Mouse (Mus musculus): ENCODE data around the gene Magohb. TPM values are rescaled to one million over a fixed set of nuclear protein-coding genes. Genes with fewer than 3 reads are reported as not detected.

Gene Magohb
- 53.1 and 57.1 TPM in 2 replicates for polyA plus RNA-seq (2016; fragmentation: Nextera tagmentation; extraction: Ambion mirVana)

GRCm38 (mm10) chr6:131292991-131293788, at the start of gene Magohb:
Gene Magohb (minus strand): TSS chr6:131293244.
- Histone ChIP-seq H3K36me3 (peaks cover 1% of the 10 kb centered on the region; the same call in 1 of the 2 replicates), H3K27ac (no peak within 1 kb of the TSS)

DNA sequence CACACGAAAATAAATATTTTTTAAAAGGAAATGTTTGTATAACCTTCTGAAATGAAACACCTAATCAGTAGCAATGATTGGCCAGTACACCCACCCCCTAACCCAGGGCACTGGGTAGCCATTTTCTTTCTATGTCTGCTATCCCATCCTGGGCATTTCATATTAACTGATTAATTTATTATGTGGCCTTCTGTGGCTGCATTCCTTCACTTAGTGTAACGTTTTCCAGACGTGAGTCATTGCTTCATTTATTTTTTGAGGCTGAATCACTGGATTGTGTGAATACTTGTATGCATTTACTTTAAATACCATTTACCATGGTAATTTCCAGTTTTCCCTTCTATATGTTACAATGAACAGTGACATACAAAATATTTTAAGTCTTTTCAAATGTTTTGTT, 47.0 kb upstream of the Magohb start:
- H3K27me3 ChIP-seq (replicated peaks) = no peaks in the 10 kb centered on the region
- 0 out of 2 replicates have a peak, but pooled peaks cover 4% of the 10 kb centered on the region for H3K9me3 ChIP-seq
- 71% methylated on average over 3 of the region's 3 CpGs for WGBS
- no peaks in the 10 kb centered on the region for H3K4me1 ChIP-seq
- ATAC-seq (ENCODE audit: low FRiP score, low read depth) = no peak
- no peak overlapping the region for H3K4me3 ChIP-seq
- no peaks in the 10 kb centered on the region for H3K36me3 ChIP-seq
- no peak overlapping the region for H3K27ac ChIP-seq
- H3K9ac ChIP-seq = no peak overlapping the region
- no peak overlapping the region for H3K4me2 ChIP-seq (replicated peaks)

More at GRCm38 (mm10) chr6:131292991-131293788, at the start of gene Magohb:
- Histone ChIP-seq H3K4me3 (peak within 1 kb of the TSS; percentile 69), H3K27me3 (replicated peaks) (no peaks in the 10 kb centered on the region), H3K4me2 (replicated peaks) (peak within 1 kb of the TSS; percentile 64), H3K4me1 (peaks cover 9% of the 10 kb centered on the region), H3K9ac (peak within 1 kb of the TSS; percentile 66), H3K9me3 (no peaks in the 10 kb centered on the region)
- 2% methylated on average over 51 of the region's 51 CpGs for WGBS
- ATAC-seq (ENCODE audit: low FRiP score, low read depth) = peak; percentile 90

DNA sequence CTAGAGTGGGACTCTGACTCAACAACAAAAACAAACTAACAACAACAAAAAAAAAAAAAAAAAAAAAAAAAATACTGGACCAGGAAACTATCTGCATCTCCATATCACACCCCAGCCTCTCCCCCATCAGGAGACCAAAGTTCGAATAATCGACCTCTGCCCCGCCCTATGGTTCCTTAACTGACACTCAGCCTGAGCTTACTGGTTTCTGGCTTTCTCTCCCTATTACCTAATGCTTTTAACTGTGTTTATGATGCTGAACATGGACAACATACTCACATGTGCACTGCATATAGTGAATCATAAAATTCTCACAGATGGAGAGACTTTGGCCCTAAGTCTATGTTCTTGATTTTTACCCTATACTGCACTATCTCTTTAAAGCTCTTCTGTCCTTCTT, 46.3 kb upstream of the Magohb start:
- ATAC-seq (ENCODE audit: low FRiP score, low read depth) = no peak
- no peaks in the 10 kb centered on the region for H3K4me1 ChIP-seq
- no peaks in the 10 kb centered on the region for H3K36me3 ChIP-seq
- H3K4me3 ChIP-seq = no peak overlapping the region
- no peaks in the 10 kb centered on the region for H3K27me3 ChIP-seq (replicated peaks)
- H3K27ac ChIP-seq = no peak overlapping the region
- no peak overlapping the region for H3K9ac ChIP-seq
- 0 out of 2 replicates have a peak, but pooled peaks cover 4% of the 10 kb centered on the region for H3K9me3 ChIP-seq
- H3K4me2 ChIP-seq (replicated peaks) = no peak overlapping the region
- 79% methylated on average over 3 of the region's 3 CpGs for WGBS

DNA sequence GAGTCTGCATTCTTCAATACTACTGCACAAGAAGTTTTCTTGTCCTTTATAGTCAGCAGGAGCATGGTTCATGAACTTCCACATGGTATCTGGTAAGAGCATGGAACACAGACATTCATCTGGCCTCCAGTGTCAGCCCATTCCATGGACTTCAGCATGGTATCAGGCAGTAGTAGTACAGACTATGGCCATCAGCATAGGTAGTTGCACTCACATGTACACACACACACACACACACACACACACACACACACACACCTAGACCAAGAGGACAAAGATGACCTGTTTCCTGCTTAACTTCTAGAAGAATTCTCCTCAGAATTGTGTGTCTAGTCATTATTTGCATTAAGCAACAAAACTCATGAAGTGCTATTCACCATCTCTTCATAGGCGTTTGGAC, 45.7 kb upstream of the Magohb start:
- WGBS = 82% methylated on average over 1 of the region's 1 CpGs
- H3K4me3 ChIP-seq = no peak overlapping the region
- no peaks in the 10 kb centered on the region for H3K36me3 ChIP-seq
- H3K4me1 ChIP-seq = no peaks in the 10 kb centered on the region
- H3K4me2 ChIP-seq (replicated peaks) = no peak overlapping the region
- ATAC-seq (ENCODE audit: low FRiP score, low read depth) = no peak
- 0 out of 2 replicates have a peak, but pooled peaks cover 4% of the 10 kb centered on the region for H3K9me3 ChIP-seq
- no peaks in the 10 kb centered on the region for H3K27me3 ChIP-seq (replicated peaks)
- no peak overlapping the region for H3K9ac ChIP-seq
- H3K27ac ChIP-seq = no peak overlapping the region

GRCm38 (mm10) chr6:131327076-131327475, 34.0 kb upstream of the Magohb start:
- Histone ChIP-seq H3K27me3 (replicated peaks) (no peaks in the 10 kb centered on the region), H3K4me3 (no peak overlapping the region), H3K27ac (no peak overlapping the region), H3K9me3 (no peaks in the 10 kb centered on the region), H3K9ac (no peak overlapping the region), H3K36me3 (no peaks in the 10 kb centered on the region), H3K4me2 (replicated peaks) (no peak overlapping the region), H3K4me1 (no peaks in the 10 kb centered on the region)
- no peak for ATAC-seq (ENCODE audit: low FRiP score, low read depth)
- WGBS = 83% methylated on average over 2 of the region's 2 CpGs

DNA sequence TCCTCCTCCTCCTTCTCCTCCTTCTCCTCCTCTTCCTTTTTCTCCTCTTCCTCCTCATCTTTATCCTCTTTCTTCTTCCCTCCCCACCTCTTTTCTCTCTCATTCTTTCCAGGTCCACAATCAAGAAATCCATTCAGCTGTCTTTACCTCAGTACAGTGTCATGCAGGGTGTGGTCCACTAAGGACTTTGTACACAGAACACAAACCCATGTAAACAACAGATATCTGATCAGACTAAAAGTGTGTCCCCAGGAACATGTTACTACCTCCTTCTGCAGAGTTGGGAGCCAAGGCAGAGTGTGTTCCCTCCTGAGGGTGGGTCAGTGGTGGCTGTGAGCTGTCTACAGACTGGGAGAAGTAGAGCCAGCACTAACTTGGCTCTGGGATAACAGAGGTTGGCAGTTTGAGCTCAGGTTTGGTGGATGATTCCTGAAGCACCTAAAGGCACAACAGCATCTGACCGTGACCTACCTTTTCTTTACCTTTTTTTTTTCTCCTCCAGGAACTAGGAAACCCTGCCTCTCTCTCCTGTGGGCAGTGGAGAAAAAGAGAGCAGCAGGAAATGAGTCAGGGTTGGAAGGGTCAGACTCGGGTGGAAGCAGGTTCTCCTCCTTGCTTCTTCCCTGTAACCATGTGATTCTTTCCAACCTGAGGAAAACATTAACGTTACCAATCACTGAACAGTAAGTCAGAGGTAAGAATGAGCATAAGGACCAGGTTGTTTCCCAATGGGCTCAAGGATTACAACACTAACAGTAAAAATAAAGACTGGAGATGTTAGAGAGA, 29.0 kb upstream of the Magohb start:
- 75% methylated on average over 3 of the region's 3 CpGs for WGBS
- Histone ChIP-seq H3K36me3 (no peaks in the 10 kb centered on the region), H3K4me1 (no peaks in the 10 kb centered on the region), H3K9ac (no peak overlapping the region), H3K4me2 (replicated peaks) (no peak overlapping the region), H3K4me3 (no peak overlapping the region), H3K9me3 (no peaks in the 10 kb centered on the region), H3K27me3 (replicated peaks) (no peaks in the 10 kb centered on the region), H3K27ac (no peak overlapping the region)
- no peak for ATAC-seq (ENCODE audit: low FRiP score, low read depth)

DNA sequence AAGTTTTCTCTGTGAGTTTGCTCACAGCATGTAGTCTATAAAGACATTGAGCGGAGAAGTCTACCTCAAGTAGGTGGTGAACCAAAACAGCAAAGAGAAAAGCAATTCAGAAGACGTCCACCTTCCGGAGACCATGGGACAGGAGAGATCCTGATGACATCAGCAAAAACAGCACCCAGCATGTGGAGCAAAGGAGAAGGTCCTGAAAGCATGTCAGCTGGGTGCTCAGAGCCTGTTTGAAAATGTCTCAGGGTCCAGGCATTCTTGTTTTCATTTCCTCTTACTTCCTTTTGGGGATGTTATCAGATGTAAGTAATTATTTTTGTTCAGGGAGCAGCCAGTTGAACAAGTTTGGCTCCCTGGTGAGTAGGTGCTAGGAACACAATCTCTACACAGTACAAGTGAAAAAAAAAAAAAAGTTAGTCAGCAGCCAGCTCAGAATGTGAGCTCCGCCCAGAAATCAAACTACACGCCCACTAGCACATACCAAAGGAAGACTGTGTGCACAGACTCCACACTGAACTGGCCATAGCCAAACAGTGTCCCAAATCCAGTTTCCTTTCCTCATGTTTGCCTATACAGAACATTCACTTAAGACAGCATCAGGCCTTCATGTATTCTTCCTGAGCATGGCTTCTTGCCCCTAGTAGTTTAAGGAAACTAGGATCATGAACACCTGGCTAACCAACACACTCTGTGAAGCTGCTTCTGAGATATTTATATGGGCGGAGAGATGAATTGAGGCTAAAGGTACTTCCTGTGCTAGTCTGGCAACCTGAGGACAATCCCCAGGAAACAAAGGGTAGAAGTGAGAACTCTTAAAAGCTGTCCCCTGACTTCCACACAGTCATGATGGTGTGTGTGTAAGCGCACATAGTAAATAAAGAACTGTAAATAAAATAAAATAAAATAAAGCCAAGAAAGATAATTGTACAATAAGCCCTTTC, 23.4 kb upstream of the Magohb start:
- Histone ChIP-seq H3K27me3 (replicated peaks) (no peaks in the 10 kb centered on the region), H3K4me1 (no peaks in the 10 kb centered on the region), H3K9ac (no peak overlapping the region), H3K27ac (no peak overlapping the region), H3K9me3 (no peaks in the 10 kb centered on the region), H3K36me3 (no peaks in the 10 kb centered on the region), H3K4me2 (replicated peaks) (no peak overlapping the region), H3K4me3 (no peak overlapping the region)
- no peak for ATAC-seq (ENCODE audit: low FRiP score, low read depth)
- 80% methylated on average over 7 of the region's 7 CpGs for whole genome bisulfite sequencing

DNA sequence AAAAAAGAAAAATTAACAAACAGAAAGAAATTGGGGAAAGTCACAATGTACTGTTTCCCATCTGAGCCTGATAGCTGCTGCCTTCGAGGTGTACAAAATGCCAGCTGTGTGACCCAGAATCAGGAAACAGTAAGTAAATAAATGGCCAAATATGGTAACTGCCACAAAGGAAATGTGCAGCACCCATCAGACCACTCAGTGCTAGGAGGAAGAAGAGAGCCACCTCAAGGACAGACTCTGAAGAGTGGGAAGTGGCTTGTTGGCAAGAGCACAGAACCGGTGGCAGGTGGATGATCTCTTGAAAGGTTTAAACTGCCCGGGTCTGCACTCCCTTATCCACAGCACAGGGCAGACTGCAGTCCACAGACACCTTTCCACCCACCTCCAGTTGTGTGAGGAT, 15.0 kb upstream of the Magohb start:
- WGBS = 74% methylated on average over 3 of the region's 3 CpGs
- Histone ChIP-seq H3K9ac (no peak overlapping the region), H3K4me2 (replicated peaks) (no peak overlapping the region), H3K36me3 (no peaks in the 10 kb centered on the region), H3K4me1 (no peaks in the 10 kb centered on the region), H3K27ac (no peak overlapping the region), H3K27me3 (replicated peaks) (no peaks in the 10 kb centered on the region), H3K9me3 (no peaks in the 10 kb centered on the region), H3K4me3 (no peak overlapping the region)
- ATAC-seq (ENCODE audit: low FRiP score, low read depth) = no peak

DNA sequence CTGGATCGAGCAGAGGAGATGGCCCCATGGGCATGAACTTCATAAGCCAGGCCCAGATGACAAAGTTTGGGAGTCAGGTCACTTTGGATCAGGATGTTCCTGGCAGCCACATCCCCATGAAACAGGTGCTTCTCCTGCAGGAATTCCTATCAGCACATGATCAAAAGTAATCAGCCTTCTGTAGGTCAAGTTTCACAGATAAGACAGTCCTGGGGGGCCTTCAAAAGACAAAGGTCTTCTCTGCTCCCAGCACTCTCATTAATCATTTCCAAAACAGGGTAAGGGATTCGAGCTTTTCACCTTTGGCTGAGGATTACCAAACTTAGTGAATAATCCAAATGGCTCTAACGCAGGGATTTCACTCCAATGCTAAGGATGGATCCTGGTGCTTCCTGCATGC, 11.7 kb upstream of the Magohb start:
- Histone ChIP-seq H3K4me2 (replicated peaks) (no peak overlapping the region), H3K27ac (no peak overlapping the region), H3K4me3 (no peak overlapping the region), H3K9me3 (no peaks in the 10 kb centered on the region), H3K4me1 (no peaks in the 10 kb centered on the region), H3K27me3 (replicated peaks) (no peaks in the 10 kb centered on the region), H3K9ac (no peak overlapping the region), H3K36me3 (no peaks in the 10 kb centered on the region)
- ATAC-seq (ENCODE audit: low FRiP score, low read depth) = no peak
- 66% methylated on average over 3 of the region's 3 CpGs for WGBS

DNA sequence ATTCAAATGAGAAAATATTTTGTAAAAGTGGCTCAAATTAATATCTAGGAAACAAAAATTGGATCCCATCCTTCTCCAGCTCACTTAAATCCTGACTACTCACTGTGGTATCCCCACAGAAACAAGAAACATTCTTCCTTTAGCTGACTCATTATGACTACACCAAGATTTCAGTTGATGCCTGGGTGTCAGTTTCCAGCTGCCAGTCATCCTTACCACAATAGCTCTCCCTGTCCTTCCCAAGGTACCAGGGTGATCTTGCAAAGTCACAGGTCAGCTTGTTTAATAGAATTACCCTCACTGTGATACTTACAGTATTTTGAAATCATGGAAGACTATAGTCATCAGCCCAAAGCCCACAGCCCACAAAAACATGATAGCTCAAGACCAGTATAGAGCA, 5.5 kb upstream of the Magohb start:
- no peaks in the 10 kb centered on the region for H3K36me3 ChIP-seq
- no peaks in the 10 kb centered on the region for H3K4me1 ChIP-seq
- H3K27ac ChIP-seq = no peak overlapping the region
- H3K9me3 ChIP-seq = no peaks in the 10 kb centered on the region
- H3K27me3 ChIP-seq (replicated peaks) = no peaks in the 10 kb centered on the region
- H3K4me2 ChIP-seq (replicated peaks) = no peak overlapping the region
- no peak for ATAC-seq (ENCODE audit: low FRiP score, low read depth)
- H3K4me3 ChIP-seq = no peak overlapping the region
- H3K9ac ChIP-seq = no peak overlapping the region

DNA sequence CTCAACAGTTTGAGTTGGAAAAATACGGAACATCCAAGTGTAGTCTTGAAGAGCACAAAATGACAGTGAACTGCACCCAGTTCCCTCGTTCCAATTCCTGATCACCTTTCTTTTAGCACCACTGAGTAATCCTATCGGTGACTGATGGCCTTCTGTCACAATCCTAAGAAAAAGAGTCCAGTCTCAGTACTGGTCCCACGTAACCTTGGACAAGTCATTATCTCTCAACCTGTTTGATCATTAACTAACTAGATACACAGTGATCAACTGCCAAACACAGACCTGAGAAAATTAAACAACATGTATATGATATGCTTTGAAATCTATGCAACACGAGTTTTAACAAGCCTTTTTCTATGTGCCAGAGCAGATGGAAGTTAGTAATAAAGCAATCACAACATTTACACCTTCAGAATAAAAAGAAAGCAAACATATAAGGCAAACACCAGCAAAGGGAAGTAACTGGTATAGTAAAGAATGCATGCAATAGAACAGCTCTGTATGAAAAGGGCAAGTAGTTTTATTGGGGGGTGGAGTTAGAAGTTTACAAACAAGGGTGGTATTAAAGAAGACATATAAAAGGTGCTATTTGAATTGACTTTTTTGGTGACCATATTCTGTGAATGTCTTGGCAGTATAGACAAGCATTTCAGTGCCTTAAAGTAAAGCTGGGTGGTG, 1.5 kb upstream of the Magohb start:
- H3K9me3 ChIP-seq = no peaks in the 10 kb centered on the region
- H3K27me3 ChIP-seq (replicated peaks) = no peaks in the 10 kb centered on the region
- no peak overlapping the region for H3K4me3 ChIP-seq
- no peak overlapping the region for H3K9ac ChIP-seq
- no peak overlapping the region for H3K4me2 ChIP-seq (replicated peaks)
- H3K36me3 ChIP-seq = no peaks in the 10 kb centered on the region
- ATAC-seq (ENCODE audit: low FRiP score, low read depth) = no peak
- no peak overlapping the region for H3K27ac ChIP-seq
- H3K4me1 ChIP-seq = peaks cover 9% of the 10 kb centered on the region
- WGBS = 88% methylated on average over 5 of the region's 5 CpGs
